Mouse (Mus musculus) ES-Bruce4 (cell line): ENCODE results near the gene Slc16a11.

ENCODE experiments used
- CTCF ChIP-seq: IDR thresholded peaks from one replicate; pipeline ENCODE4 v1.8.1; 2011; ENCODE audit warnings: low read depth, low read length
- POLR2A ChIP-seq: IDR thresholded peaks from one replicate; pipeline ENCODE4 v1.8.1; 2011; ENCODE audit warnings: low read length; ENCODE audit not compliant: insufficient read depth

DNA sequence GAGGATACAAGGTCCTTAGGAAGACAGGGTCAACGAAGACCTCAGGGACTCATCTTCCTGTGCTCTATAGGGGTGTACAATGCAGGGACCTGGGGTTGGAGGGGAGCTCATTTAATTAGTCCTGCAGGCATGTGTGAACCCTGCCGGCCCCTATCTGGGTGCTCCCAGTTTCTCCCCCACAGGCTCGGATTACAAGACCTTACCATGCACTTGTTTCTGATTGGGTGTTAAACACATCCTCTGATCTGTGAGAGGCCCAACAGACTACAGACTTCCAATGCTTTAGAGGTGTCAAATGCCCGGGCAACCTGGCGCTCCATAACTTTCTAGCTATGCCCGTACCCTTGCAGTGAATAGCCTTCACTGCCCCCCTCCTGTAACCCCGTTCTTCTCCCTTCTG lies 44.4 kb upstream of the Slc16a11 start:
- TF ChIP-seq POLR2A: no peak
- TF ChIP-seq CTCF: no peak
